Mouse (Mus musculus) brain, embryonic 18.5 days (tissue): Measurements from ENCODE around the gene Lsm14a.

Experiments used
- DNase-seq: peaks from one replicate; pipeline ENCODE4 v3.0.0-alpha.2; 2012; ENCODE audit warnings: low read depth, low spot score

Gene Lsm14a

GRCm38 (mm10) chr7:34312786-34313442, 80.2 kb downstream of the Lsm14a start:
- no peak for DNase-seq

GRCm38 (mm10) chr7:34309186-34309764, 83.8 kb downstream of the Lsm14a start:
- no peak for DNase-seq

- DNase-seq, result no peak
Observed at GRCm38 (mm10) chr7:34308586-34308985, 84.5 kb downstream of the Lsm14a start.

GRCm38 (mm10) chr7:34305454-34305853, 87.7 kb downstream of the Lsm14a start:
- DNase-seq, result no peak

GRCm38 (mm10) chr7:34302651-34303050, 90.5 kb downstream of the Lsm14a start:
- DNase-seq, result no peak

- DNase-seq, result no peak
Observed at GRCm38 (mm10) chr7:34301952-34302351, 91.2 kb downstream of the Lsm14a start.

- no peak for DNase-seq
Observed at GRCm38 (mm10) chr7:34298818-34299217, 94.3 kb downstream of the Lsm14a start.

- no peak for DNase-seq
Observed at GRCm38 (mm10) chr7:34296124-34296523, 97.0 kb downstream of the Lsm14a start.
